Mouse (Mus musculus) left cerebral cortex, postnatal 4 days (tissue): ENCODE measurements around the gene Prr12. TPM values are rescaled to one million over a fixed set of nuclear protein-coding genes. Genes with fewer than 3 reads are reported as not detected.

ENCODE experiments used
- DNase-seq: peaks from one replicate; pipeline ENCODE4 v3.0.0-alpha.2; 2022
- intact Hi-C: fragments of 180-260 bp; cut with DNase I; formaldehyde crosslinking; loops from one replicate; pipeline ENCODE4 v1.15.1; 2025
- total RNA-seq, 2 experiments: library from RNA; stranded (reverse); gene quantifications; 2 replicates each; pipeline ENCODE4 v1.2.3; 2021

Gene Prr12
- total RNA-seq, 2 experiments from 2014 or later, result 77.9 to 80.6 TPM

DNA sequence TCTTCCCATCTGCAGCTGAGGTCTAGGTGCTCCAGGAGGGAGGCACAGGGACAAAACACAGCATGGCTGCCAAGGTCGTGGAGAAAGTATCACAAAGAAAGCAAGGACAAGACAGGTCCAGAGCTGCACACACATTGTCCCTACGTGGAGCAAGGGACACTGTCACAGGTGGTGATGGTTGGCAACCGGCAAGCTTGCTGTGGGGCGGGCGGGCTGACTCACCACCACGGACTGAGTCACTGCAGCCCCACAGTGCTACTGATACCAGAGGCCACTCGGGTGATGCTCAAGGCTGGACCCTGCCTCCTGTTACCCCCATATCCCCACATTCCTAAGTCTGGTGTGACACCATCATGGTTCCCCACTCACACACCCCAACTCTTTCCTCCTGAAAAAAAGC lies 50.2 kb downstream of the Prr12 start:
- no peak for DNase-seq
- intact Hi-C loops, result no loop called here

DNA sequence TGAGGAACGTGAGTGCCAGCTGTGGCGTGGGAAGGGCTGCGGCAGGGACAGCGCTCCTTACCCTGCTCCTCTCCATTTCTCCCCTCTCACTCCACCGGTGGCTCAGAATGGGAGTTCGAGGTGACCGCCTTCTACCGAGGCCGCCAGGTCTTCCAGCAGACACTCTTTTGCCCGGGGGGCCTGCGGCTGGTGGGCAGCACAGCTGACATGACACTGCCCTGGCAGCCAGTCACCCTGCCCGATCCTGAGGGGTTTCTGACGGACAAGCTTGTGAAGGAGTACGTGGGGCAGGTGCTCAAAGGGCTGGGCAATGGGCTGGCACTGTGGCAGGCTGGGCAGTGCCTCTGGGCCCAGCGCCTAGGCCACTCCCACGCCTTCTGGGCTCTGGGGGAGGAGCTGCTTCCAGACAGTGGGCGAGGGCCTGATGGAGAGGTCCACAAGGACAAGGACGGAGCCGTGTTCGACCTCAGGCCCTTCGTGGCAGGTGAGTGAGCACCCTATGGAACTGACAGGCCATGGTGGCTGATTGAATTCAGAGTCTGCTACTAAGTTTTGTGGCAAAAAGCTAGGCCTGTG lies 52.1 kb downstream of the Prr12 start:
- intact Hi-C loops, result no loop called here
- no peak for DNase-seq

DNA sequence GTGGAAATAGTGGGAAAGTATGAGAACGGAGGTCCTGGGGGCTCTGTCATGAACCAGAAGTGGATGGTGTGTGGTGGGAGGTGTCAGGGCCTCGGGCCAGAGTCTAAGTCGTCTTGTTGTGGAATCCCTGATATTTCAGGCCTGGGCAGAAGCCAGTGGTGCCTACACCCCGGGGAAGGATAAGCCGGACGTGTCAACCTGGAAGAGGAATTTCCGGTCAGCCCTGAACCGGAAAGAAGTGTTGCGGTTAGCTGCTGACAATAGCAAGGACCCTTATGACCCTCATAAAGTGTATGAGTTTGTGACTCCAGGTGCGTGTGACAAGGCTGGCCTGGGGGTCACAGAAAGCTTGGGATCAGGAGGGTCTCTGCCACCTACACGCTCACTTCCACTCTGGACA lies 52.9 kb downstream of the Prr12 start:
- DNase-seq, result no peak
- intact Hi-C loops, result no loop called here

DNA sequence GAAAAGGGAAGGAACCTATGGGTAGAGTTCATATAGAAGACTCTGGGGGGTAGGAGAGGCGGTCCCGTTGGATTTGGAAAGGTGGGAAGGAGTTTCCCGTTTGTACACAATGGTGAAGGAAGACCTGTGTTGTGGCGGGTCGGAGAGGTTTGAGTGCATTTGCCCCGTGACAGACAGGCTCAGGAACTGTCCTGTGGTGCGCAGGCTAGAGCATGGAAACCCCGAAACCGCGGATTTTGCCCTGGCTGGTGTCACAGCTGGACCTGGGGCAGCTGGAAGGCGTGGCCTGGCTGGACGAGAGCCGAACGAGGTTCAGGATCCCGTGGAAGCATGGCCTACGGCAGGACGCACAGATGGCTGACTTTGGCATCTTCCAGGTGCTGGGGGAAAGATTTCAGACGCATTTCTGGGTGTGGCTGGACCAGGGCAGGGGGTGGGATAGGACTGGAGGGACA lies 54.2 kb downstream of the Prr12 start, which contains the start of gene Bcl2l12:
Bcl2l12 (minus strand) TSS at position 212 of the 455 bp plus-strand sequence.
- intact Hi-C loops, result no loop called here
- peak; percentile 54 for DNase-seq

DNA sequence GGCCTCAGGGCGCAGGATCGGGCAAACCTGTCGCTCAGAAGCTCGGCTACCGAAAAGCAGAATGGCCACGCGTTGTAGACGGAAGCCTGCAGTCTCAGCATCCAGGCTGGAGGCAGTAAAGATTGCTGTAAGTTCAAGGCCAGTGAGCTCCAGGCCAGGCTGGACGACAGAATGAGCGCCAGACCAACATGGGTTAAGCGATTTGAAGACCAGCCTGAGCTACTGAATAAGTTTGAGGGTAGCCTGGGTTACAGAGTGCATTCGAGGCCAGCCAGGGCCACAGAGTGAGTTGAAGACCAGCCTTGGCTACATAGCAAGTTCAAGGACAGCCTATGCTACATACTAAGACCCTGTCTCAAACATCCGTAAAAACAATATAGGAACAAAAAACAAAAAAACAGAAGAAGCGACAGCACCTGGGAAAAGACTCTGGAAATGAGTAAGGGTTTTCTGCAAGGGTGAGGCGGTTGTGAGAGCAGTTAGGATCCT lies 54.7 kb downstream of the Prr12 start:
- intact Hi-C loops, result no loop called here
- no peak for DNase-seq

DNA sequence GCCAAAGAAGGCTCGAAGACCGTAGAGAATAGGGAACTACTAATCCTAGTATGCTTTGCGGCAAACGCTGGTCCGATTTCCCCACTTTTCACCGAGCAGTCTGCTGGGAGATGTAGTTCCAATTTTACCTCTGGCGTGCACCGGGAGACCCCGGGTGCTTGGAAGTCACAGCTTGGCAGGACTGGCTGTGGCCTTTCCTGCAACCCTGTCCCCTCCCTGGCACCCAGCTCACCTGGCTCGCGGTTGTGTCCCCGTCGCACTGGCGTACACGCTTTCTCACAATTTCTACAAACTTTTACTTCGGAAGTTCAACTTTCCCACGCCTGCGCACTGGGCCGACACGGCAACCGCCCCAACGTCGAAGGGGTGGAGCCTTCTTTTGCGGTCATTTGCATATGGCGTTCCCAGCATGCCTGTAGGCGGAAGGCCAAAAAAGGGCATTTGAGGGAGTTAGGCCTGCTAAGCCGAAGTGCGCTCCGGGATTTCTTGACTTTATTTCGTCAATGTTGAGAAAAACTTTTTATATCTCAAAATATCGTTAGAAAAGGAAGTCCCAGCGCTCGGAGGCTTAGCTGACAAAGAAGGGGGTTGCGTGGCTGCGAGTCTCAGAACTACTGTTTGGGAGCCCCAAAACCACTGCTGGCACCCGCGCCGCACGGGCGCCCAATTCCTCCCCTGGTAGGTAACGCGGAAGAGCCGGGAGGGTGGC lies 55.3 kb downstream of the Prr12 start, which contains the start of gene Irf3:
Irf3 (plus strand) TSS at position 418 of the 709 bp plus-strand sequence.
- intact Hi-C loops, result no loop called here

DNA sequence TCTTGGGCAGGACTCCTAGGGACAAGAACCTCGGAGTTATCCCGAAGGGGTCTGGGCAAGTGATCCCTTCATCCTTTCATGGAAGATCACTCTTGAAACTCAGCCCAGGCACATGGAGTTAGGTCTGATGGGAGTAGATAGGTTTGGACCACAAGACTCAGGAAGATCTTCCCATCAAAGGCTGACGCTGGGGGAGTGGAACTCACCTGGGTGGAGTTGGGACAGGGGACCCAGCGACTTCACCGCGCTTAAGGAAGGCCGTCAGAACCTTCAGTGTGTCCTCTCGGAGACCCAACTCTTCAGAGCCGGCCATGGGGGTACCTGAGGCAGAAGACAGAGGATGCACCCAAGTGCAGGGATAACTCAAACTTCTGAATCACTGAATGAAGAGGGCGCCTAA lies 56.0 kb downstream of the Prr12 start:
- no peak for DNase-seq
- intact Hi-C loops, result no loop called here

More for the DNA sequence above, 55.3 kb downstream of the Prr12 start, which contains the start of gene Irf3:
- peak; percentile 96 for DNase-seq

DNA sequence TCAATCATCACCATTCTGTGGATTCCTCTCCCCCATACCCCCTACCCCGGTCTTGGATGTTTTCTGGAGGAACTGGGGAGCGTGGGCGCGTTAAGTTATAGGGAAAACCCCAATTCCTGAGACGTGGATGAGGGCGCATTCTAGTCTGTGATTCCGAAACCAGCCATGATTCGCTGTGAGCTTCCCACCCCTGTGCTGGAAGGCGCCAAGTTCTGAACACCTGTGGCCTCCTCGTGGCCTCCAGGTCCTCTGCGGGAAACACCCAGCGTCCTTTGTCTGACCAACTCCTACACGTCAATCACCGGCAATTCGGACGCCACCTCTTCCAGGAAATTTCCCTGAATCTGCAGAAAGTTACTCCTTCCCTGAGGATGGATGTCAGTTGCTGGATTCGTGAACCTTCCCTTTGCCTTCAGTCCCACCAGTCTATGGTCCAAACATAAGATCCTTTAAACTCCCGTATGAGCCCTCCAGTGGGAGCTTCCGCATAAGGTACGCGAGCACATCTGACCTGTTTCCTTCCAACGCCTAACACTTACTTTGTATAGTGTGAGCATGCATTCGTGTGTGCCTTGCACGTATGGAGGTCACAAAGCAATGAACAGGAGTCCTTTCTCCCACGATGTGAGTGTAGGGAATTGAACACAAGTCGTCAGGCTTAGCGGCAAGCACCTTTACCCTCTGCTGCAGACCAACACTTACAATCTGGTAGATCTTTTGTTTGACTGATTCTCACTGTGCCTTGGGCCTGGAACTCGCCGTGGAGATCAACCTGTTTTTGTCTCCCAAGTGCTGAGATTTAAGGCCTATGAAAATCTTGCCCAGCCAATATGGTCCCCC lies 65.6 kb downstream of the Prr12 start:
- intact Hi-C loops, result no loop called here
- DNase-seq, result no peak

DNA sequence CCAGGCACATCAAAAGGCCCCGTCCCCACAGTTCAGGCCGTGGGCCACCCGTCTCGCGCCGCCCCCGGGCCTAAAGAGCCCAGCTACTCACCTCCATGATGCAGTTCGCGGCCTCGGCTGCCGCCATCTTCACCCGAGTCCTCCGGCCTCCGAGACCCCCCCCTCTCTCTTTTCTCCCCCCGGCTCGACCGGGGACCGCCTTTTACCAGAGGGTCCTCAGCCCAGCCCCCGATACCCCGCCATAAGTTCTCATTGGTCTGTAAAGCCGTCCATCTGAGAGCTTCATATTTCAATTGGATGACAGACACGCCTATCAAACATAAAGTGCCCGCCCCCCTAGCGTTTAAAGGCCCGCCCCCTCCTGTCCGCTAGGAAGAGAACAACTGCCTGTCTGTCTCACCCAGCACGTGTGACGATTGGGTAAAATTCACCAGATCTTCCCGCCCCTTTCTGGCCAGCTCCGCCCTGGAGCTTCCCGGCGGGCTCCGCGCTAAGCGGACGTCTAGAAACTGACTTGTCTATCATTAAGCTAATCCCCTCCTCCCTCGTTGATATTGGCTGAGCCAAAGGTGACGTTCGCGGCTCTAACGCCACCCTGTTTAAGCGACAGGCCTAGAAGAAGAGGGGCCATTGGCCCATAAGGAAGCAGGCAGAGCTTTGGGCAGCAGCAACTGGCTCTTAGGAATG lies 66.3 kb downstream of the Prr12 start, which contains the start of gene Prmt1:
Prmt1 (minus strand) TSS at position 377 of the 687 bp plus-strand sequence.
- peak; percentile 98 for DNase-seq
- intact Hi-C loops, result no loop called here

DNA sequence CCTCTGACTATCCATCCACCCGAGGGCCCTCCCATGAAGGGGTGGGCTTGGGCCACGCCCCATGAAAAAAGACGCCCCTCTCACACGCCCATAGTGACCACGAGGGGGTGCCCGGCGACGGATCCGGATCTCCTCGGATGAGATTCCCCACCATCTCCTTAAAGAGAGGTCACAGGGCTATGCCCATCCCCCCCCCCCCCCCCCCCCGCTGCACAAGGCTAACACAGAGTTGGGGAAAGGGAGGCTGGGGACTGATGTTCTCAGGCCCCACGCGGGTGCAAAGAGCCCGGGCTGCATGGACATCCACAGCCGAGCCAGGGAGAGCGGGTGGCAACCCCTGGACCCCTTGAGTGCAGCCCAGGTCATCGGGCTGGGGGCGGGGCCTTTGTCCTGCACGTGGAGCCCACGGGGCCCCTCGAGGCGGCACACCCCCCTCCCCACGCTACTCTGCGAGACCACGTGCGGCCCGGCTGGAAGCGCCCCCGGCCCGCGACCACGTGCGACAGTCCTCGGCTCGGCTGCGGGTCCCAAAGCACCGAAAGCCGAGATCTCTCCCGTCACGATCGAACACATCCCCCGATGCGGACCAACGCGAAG lies 67.0 kb downstream of the Prr12 start:
- peak; percentile 87 for DNase-seq
- intact Hi-C loops, result no loop called here

DNA sequence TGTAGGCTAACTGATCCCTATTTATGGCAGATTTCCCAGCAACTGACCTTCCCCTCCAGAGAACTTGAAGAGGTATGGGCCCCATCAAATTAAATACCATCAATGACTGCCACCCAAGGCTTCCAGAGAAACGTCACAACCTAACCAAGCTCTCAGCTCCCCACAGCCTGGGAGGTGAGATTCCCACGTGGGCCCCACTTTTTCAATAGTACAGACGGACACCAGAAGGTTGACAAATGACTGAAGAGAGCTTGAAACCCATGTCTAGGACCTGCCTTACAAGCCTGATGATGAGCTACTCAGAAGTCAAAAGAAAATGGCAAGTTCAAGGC lies 67.9 kb downstream of the Prr12 start:
- intact Hi-C loops, result no loop called here
- DNase-seq, result no peak

DNA sequence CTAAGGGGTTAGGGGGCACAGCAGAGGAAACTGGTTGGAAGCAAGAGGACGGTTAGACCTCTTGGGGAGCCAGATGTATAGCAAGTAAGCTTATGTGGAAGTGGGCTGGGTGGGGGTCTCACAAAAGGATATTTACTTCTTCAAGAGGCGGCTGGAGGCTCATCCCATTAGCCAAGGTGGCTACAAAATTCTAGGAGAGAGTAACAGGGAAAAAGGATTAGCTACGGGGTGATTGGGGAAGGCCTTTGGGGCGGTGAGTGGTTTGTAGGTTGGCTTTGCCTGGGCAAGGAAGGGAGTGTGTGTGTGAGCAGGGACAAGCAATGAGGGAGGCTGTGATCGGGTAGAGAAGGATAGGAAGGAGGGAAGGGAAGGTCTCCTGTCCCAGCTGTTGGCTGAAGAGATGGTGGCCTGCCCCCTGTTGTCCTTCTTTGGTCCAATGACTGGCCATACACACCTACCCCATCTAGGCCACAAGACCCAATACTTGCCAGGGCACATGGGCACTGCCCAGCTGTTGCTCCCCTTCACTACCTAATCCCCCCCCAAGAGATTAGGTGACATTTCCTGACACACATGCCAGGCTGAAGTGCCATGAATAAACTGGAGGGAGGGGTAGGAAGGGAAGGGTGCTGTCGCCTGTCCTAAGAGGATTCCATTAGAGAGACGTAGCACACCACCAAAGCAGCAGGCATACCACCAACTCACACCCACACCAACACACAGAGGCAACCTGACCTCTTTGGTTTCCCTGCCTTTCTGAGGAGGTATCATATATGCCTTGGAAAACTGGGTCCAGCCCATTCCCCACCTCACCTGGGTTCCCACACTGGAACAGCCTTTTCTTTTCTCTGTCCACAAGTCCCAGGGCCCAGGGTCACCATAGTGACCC lies 68.5 kb downstream of the Prr12 start:
- intact Hi-C loops, result no loop called here
- DNase-seq, result no peak

DNA sequence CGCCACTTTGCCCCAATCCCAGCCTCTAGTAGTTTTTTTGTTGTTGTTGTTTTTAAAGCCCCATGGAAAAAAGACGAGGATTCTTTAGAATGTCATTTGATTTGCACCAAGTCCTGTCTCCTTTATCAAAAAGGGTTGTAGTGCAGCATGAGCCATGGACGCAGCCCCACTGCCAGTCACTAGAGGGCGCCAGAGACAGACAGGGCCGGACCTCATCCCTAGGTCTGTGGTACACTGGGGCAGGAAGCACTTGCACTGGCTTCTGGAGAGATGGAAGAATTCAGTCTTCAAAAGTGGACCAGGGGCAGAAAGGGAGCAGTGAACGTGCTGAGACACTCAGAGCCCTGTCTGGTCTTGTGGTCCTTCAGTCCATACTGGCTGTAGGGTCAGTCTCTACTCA lies 69.6 kb downstream of the Prr12 start:
- peak; percentile 86 for DNase-seq
- intact Hi-C loops, result no loop called here

DNA sequence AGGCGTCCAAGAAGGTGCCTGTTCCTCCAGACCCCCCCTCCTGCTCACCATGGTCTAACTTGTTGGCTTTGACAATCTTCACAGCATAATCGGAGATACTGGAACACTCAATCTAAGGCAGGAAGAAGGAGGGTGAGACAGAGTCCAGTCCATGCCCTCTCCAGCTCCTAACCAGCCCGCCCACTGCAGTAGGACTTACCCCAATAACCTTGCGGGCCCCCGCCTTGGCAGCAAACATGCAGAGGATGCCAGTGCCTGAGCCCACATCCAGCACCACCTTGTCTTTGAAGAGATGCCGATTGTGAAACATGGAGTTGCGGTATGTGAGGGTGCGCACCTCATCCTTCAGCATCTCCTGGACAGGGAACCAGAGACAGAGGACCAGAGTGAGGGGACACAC lies 71.1 kb downstream of the Prr12 start:
- intact Hi-C loops, result no loop called here
- no peak for DNase-seq

DNA sequence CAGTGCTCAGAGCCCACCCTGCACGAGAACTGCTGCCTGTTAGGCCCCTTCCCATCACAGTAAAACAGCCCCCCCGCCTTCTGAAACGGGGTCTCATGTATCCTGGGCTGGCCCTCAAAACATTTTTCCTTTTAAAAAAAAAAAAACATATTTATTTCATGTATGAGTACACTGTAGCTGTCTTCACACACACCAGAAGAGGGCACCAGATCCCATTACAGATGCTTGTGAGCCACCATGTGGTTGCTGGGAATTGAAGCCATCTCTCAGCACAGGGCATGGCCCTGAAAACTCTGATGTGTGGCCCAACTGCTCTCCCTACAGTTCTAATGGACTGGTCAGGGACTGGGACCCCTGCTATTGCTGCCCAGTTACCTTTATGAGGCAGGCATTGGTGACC lies 74.4 kb downstream of the Prr12 start:
- intact Hi-C loops, result no loop called here
- no peak for DNase-seq
